Mouse (Mus musculus): ENCODE results near the gene Epdr1. TPM values are rescaled to one million over a fixed set of nuclear protein-coding genes. Genes with fewer than 3 reads are reported as not detected.

Epdr1 gene
- polyA plus RNA-seq (2015; fragmentation: Nextera tagmentation; extraction: Ambion mirVana) = 21.5 and 24.8 TPM in 2 replicates

GRCm38 (mm10) chr13:19619216-19619927 is at the start of gene Epdr1:
Epdr1 (minus strand) TSS chr13:19619927.
- H3K36me3 ChIP-seq = no peaks in the 10 kb centered on the region
- peak within 1 kb of the TSS; percentile 78 for H3K27ac ChIP-seq
- no peaks in the 10 kb centered on the region for H3K9me3 ChIP-seq (replicated peaks)
- DNase-seq (peak; percentile 51), ATAC-seq (ENCODE audit: low read depth) (peak; percentile 74)
- under 1% methylated on average over 46 of the region's 46 CpGs for WGBS (ENCODE audit: insufficient replicate concordance)
- H3K4me3 ChIP-seq (replicated peaks) = peak within 1 kb of the TSS; percentile 80
- H3K27me3 ChIP-seq = peaks cover 15% of the 10 kb centered on the region
- peaks cover 38% of the 10 kb centered on the region for H3K4me1 ChIP-seq (replicated peaks)
- H3K9ac ChIP-seq = peak within 1 kb of the TSS; percentile 89
- peak within 1 kb of the TSS; percentile 93 for H3K4me2 ChIP-seq

- H3K4me3 ChIP-seq (replicated peaks) = no peak overlapping the region
- H3K27me3 ChIP-seq = no peaks in the 10 kb centered on the region
- no peak overlapping the region for H3K27ac ChIP-seq
- H3K9me3 ChIP-seq (replicated peaks) = no peaks in the 10 kb centered on the region
- no peaks in the 10 kb centered on the region for H3K36me3 ChIP-seq
- H3K9ac ChIP-seq = no peak overlapping the region
- ATAC-seq (ENCODE audit: low read depth) = no peak
- no peaks in the 10 kb centered on the region for H3K4me1 ChIP-seq (replicated peaks)
- 59% methylated on average over 4 of the region's 4 CpGs for WGBS (ENCODE audit: insufficient replicate concordance)
- DNase-seq = no peak
- no peak overlapping the region for H3K4me2 ChIP-seq
Observed at GRCm38 (mm10) chr13:19668355-19669140, 48.8 kb upstream of the Epdr1 start.

- H3K4me1 ChIP-seq (replicated peaks) = peaks cover 34% of the 10 kb centered on the region
Observed at GRCm38 (mm10) chr13:19652405-19652804, 32.7 kb upstream of the Epdr1 start.

GRCm38 (mm10) chr13:19649824-19650223 is 30.1 kb upstream of the Epdr1 start:
- H3K9ac ChIP-seq = no peak overlapping the region
- no peaks in the 10 kb centered on the region for H3K27me3 ChIP-seq
- peak overlapping the region; percentile 21 for H3K4me2 ChIP-seq
- DNase-seq (peak; percentile 78), ATAC-seq (ENCODE audit: low read depth) (peak; percentile 99)
- no peaks in the 10 kb centered on the region for H3K9me3 ChIP-seq (replicated peaks)
- 26% methylated on average over 2 of the region's 2 CpGs for WGBS (ENCODE audit: insufficient replicate concordance)
- peaks cover 34% of the 10 kb centered on the region for H3K4me1 ChIP-seq (replicated peaks)
- no peak overlapping the region for H3K4me3 ChIP-seq (replicated peaks)
- H3K27ac ChIP-seq = peak overlapping the region; percentile 58
- H3K36me3 ChIP-seq = no peaks in the 10 kb centered on the region

More at GRCm38 (mm10) chr13:19652405-19652804, 32.7 kb upstream of the Epdr1 start:
- no peak overlapping the region for H3K4me2 ChIP-seq
- no peak overlapping the region for H3K4me3 ChIP-seq (replicated peaks)
- H3K27ac ChIP-seq = no peak overlapping the region
- no peaks in the 10 kb centered on the region for H3K27me3 ChIP-seq
- H3K9ac ChIP-seq = no peak overlapping the region
- DNase-seq (peak; percentile 30), ATAC-seq (ENCODE audit: low read depth) (peak; percentile 69)
- H3K36me3 ChIP-seq = no peaks in the 10 kb centered on the region
- 35% methylated on average over 2 of the region's 2 CpGs for WGBS (ENCODE audit: insufficient replicate concordance)
- no peaks in the 10 kb centered on the region for H3K9me3 ChIP-seq (replicated peaks)

GRCm38 (mm10) chr13:19644225-19644624 is 24.5 kb upstream of the Epdr1 start:
- Histone ChIP-seq H3K4me3 (replicated peaks) (no peak overlapping the region), H3K36me3 (no peaks in the 10 kb centered on the region), H3K9ac (no peak overlapping the region), H3K9me3 (replicated peaks) (no peaks in the 10 kb centered on the region), H3K4me1 (replicated peaks) (peaks cover 8% of the 10 kb centered on the region), H3K4me2 (no peak overlapping the region), H3K27ac (no peak overlapping the region), H3K27me3 (0 out of 2 replicates have a peak, but pooled peaks cover 4% of the 10 kb centered on the region)
- DNase-seq (no peak), ATAC-seq (ENCODE audit: low read depth) (no peak)
- 52% methylated on average over 2 of the region's 2 CpGs for whole genome bisulfite sequencing (ENCODE audit: insufficient replicate concordance)

GRCm38 (mm10) chr13:19643519-19643918 is 23.8 kb upstream of the Epdr1 start:
- Histone ChIP-seq H3K36me3 (no peaks in the 10 kb centered on the region), H3K4me1 (replicated peaks) (peaks cover under 1% of the 10 kb centered on the region), H3K27me3 (0 out of 2 replicates have a peak, but pooled peaks cover 4% of the 10 kb centered on the region), H3K4me2 (no peak overlapping the region), H3K9me3 (replicated peaks) (no peaks in the 10 kb centered on the region), H3K9ac (no peak overlapping the region), H3K27ac (no peak overlapping the region), H3K4me3 (replicated peaks) (no peak overlapping the region)
- WGBS (ENCODE audit: insufficient replicate concordance) = 59% methylated on average over 1 of the region's 1 CpGs
- no peak for DNase-seq
- ATAC-seq (ENCODE audit: low read depth) = no peak

- Histone ChIP-seq H3K9ac (no peak overlapping the region), H3K4me3 (replicated peaks) (no peak overlapping the region), H3K27me3 (0 out of 2 replicates have a peak, but pooled peaks cover 4% of the 10 kb centered on the region), H3K9me3 (replicated peaks) (no peaks in the 10 kb centered on the region), H3K4me1 (replicated peaks) (no peaks in the 10 kb centered on the region), H3K27ac (no peak overlapping the region), H3K36me3 (no peaks in the 10 kb centered on the region), H3K4me2 (no peak overlapping the region)
- ATAC-seq (ENCODE audit: low read depth) (no peak), DNase-seq (no peak)
- 69% methylated on average over 2 of the region's 2 CpGs for WGBS (ENCODE audit: insufficient replicate concordance)
Observed at GRCm38 (mm10) chr13:19640203-19640851, 20.6 kb upstream of the Epdr1 start.

- Histone ChIP-seq H3K4me1 (replicated peaks) (peaks cover 3% of the 10 kb centered on the region), H3K27me3 (no peaks in the 10 kb centered on the region), H3K9me3 (replicated peaks) (no peaks in the 10 kb centered on the region), H3K4me2 (no peak overlapping the region), H3K27ac (no peak overlapping the region), H3K4me3 (replicated peaks) (no peak overlapping the region), H3K36me3 (no peaks in the 10 kb centered on the region), H3K9ac (no peak overlapping the region)
- DNase-seq = no peak
- no peak for ATAC-seq (ENCODE audit: low read depth)
- 36% methylated on average over 4 of the region's 4 CpGs for WGBS (ENCODE audit: insufficient replicate concordance)
Observed at GRCm38 (mm10) chr13:19636131-19636530, 16.4 kb upstream of the Epdr1 start.

GRCm38 (mm10) chr13:19630768-19631709 is 11.3 kb upstream of the Epdr1 start:
- no peak overlapping the region for H3K9ac ChIP-seq
- no peak overlapping the region for H3K4me2 ChIP-seq
- no peak overlapping the region for H3K27ac ChIP-seq
- peaks cover 32% of the 10 kb centered on the region for H3K4me1 ChIP-seq (replicated peaks)
- peak; percentile 53; the same call in 1 of the 2 replicates for ATAC-seq (ENCODE audit: low read depth)
- no peaks in the 10 kb centered on the region for H3K9me3 ChIP-seq (replicated peaks)
- H3K36me3 ChIP-seq = no peaks in the 10 kb centered on the region
- H3K27me3 ChIP-seq = no peaks in the 10 kb centered on the region
- no peak overlapping the region for H3K4me3 ChIP-seq (replicated peaks)
- DNase-seq = no peak
- 71% methylated on average over 5 of the region's 5 CpGs for WGBS (ENCODE audit: insufficient replicate concordance)

- Histone ChIP-seq H3K27me3 (peaks cover 17% of the 10 kb centered on the region), H3K4me3 (replicated peaks) (no peak overlapping the region), H3K36me3 (no peaks in the 10 kb centered on the region), H3K27ac (no peak overlapping the region), H3K9me3 (replicated peaks) (no peaks in the 10 kb centered on the region), H3K4me2 (no peak overlapping the region), H3K9ac (no peak overlapping the region), H3K4me1 (replicated peaks) (peaks cover 49% of the 10 kb centered on the region)
- WGBS (ENCODE audit: insufficient replicate concordance) = 70% methylated on average over 1 of the region's 1 CpGs
- DNase-seq = no peak
- ATAC-seq (ENCODE audit: low read depth) = no peak
Observed at GRCm38 (mm10) chr13:19626473-19626872, 6.7 kb upstream of the Epdr1 start.
